Mouse (Mus musculus) kidney, embryonic 14.5 days (tissue): Measurements from ENCODE around the gene Ren1. TPM values are rescaled to one million over a fixed set of nuclear protein-coding genes. Genes with fewer than 3 reads are reported as not detected.

Source experiments
- ATAC-seq: fragments of 200-750 bp; cut with Nextera tagmentation; 2 replicates; pipeline ENCODE4 v1.8.0; 2017; ENCODE audit warnings: moderate number of reproducible peaks, mild to moderate bottlenecking, moderate TSS enrichment, moderate library complexity; ENCODE audit not compliant: low FRiP score, low TSS enrichment
- H3K27ac ChIP-seq: fragments of 300-500 bp; sonication (generic); 2 replicates; pipeline ENCODE4 v1.5.1; 2014; ENCODE audit warnings: low read depth, mild to moderate bottlenecking, low read length, moderate library complexity, mixed read lengths
- H3K27me3 ChIP-seq: fragments of 300-500 bp; sonication (generic); 2 replicates; pipeline ENCODE4 v1.6.1; 2014; ENCODE audit warnings: mild to moderate bottlenecking, low read length; ENCODE audit not compliant: control insufficient read depth, insufficient read depth
- H3K36me3 ChIP-seq: fragments of 300-500 bp; sonication (generic); 2 replicates; pipeline ENCODE4 v1.6.1; 2014; ENCODE audit warnings: low read length, mixed read lengths; ENCODE audit not compliant: control insufficient read depth, insufficient read depth
- H3K4me1 ChIP-seq: fragments of 300-500 bp; sonication (generic); 2 replicates; pipeline ENCODE4 v1.6.1; 2014; ENCODE audit warnings: low read length, mixed read lengths; ENCODE audit not compliant: control insufficient read depth, insufficient read depth
- H3K4me2 ChIP-seq: fragments of 300-500 bp; sonication (generic); replicated peaks from 2 replicates; pipeline ENCODE4 v1.6.1; 2014; ENCODE audit warnings: low read depth, mild to moderate bottlenecking, low read length
- H3K4me3 ChIP-seq: fragments of 300-500 bp; sonication (generic); 2 replicates; pipeline ENCODE4 v1.5.1; 2014; ENCODE audit warnings: mild to moderate bottlenecking, low read length
- H3K9ac ChIP-seq: fragments of 300-500 bp; sonication (generic); 2 replicates; pipeline ENCODE4 v1.6.1; 2014; ENCODE audit warnings: low read depth, mild to moderate bottlenecking, low read length, moderate library complexity
- H3K9me3 ChIP-seq: fragments of 300-500 bp; sonication (generic); 2 replicates; pipeline ENCODE4 v1.6.1; 2016; ENCODE audit warnings: low read length; ENCODE audit not compliant: control insufficient read depth
- WGBS: fragments of 180-500 bp; shearing (Covaris S2); extraction: QIAGEN DNeasy Blood & Tissue Kit; methylation state at CpG from one replicate; pipeline ENCODE4 v1.1.7; 2014; 5-methylcytosine and 5-hydroxymethylcytosine counted together
- polyA plus RNA-seq: library from polyadenylated mRNA; unstranded; fragments of >200 nt; fragmentation: Nextera tagmentation; extraction: Ambion mirVana; gene quantifications from 2 replicates; pipeline ENCODE4 v1.2.1, GENCODE M21; 2014

The Ren1 gene
- polyA plus RNA-seq, 1 experiment from 2014 or later: 92.1 TPM

GRCm38 (mm10) chr1:133353371-133353809 is 3.1 kb downstream of the Ren1 start:
- Histone ChIP-seq H3K36me3 (no peaks in the 10 kb centered on the region), H3K27ac (no peak overlapping the region), H3K27me3 (no peaks in the 10 kb centered on the region; the same call in 1 of the 2 replicates), H3K4me2 (no peak overlapping the region), H3K9me3 (no peaks in the 10 kb centered on the region), H3K4me3 (no peak overlapping the region), H3K9ac (no peak overlapping the region), H3K4me1 (peaks cover 7% of the 10 kb centered on the region; the same call in 1 of the 2 replicates)
- ATAC-seq: no peak
- WGBS: 58% methylated on average over 12 of the region's 12 CpGs

- WGBS: 44% methylated on average over 5 of the region's 5 CpGs
These were observed 5.2 kb downstream of the Ren1 start for GRCm38 (mm10) chr1:133355469-133355868.

GRCm38 (mm10) chr1:133355912-133356311 is 5.6 kb downstream of the Ren1 start:
- 45% methylated on average over 15 of the region's 15 CpGs for WGBS
- no peaks in the 10 kb centered on the region; the same call in 1 of the 2 replicates for H3K27me3 ChIP-seq

More at GRCm38 (mm10) chr1:133355469-133355868, 5.2 kb downstream of the Ren1 start:
- Histone ChIP-seq H3K4me3 (no peak overlapping the region), H3K27ac (no peak overlapping the region), H3K4me1 (peaks cover 7% of the 10 kb centered on the region; the same call in 1 of the 2 replicates), H3K9me3 (no peaks in the 10 kb centered on the region), H3K9ac (no peak overlapping the region), H3K4me2 (no peak overlapping the region), H3K27me3 (no peaks in the 10 kb centered on the region; the same call in 1 of the 2 replicates), H3K36me3 (no peaks in the 10 kb centered on the region)
- no peak for ATAC-seq

GRCm38 (mm10) chr1:133356330-133356729 is 6.0 kb downstream of the Ren1 start:
- Histone ChIP-seq H3K27ac (no peak overlapping the region), H3K9me3 (no peaks in the 10 kb centered on the region), H3K9ac (no peak overlapping the region), H3K36me3 (no peaks in the 10 kb centered on the region), H3K4me3 (no peak overlapping the region), H3K4me1 (peaks cover 7% of the 10 kb centered on the region; the same call in 1 of the 2 replicates), H3K4me2 (no peak overlapping the region), H3K27me3 (no peaks in the 10 kb centered on the region; the same call in 1 of the 2 replicates)
- 31% methylated on average over 8 of the region's 8 CpGs for WGBS
- no peak for ATAC-seq

More at GRCm38 (mm10) chr1:133355912-133356311, 5.6 kb downstream of the Ren1 start:
- H3K9ac ChIP-seq: no peak overlapping the region
- no peak overlapping the region for H3K27ac ChIP-seq
- H3K9me3 ChIP-seq: no peaks in the 10 kb centered on the region
- ATAC-seq: no peak
- H3K36me3 ChIP-seq: no peaks in the 10 kb centered on the region
- H3K4me2 ChIP-seq: no peak overlapping the region
- H3K4me3 ChIP-seq: no peak overlapping the region
- H3K4me1 ChIP-seq: peaks cover 7% of the 10 kb centered on the region; the same call in 1 of the 2 replicates

GRCm38 (mm10) chr1:133361006-133361405 is 10.7 kb downstream of the Ren1 start:
- Histone ChIP-seq H3K4me1 (peaks cover 12% of the 10 kb centered on the region; the same call in 1 of the 2 replicates), H3K4me2 (no peak overlapping the region), H3K9ac (no peak overlapping the region), H3K9me3 (no peaks in the 10 kb centered on the region), H3K27me3 (peaks cover 6% of the 10 kb centered on the region; the same call in 1 of the 2 replicates), H3K4me3 (no peak overlapping the region), H3K36me3 (no peaks in the 10 kb centered on the region), H3K27ac (no peak overlapping the region)
- ATAC-seq: no peak
- 93% methylated on average over 6 of the region's 6 CpGs for WGBS

GRCm38 (mm10) chr1:133362103-133362502 is 11.8 kb downstream of the Ren1 start:
- no peak for ATAC-seq
- H3K9me3 ChIP-seq: no peaks in the 10 kb centered on the region
- no peak overlapping the region for H3K4me3 ChIP-seq
- no peaks in the 10 kb centered on the region for H3K36me3 ChIP-seq
- no peak overlapping the region for H3K4me2 ChIP-seq
- H3K27ac ChIP-seq: no peak overlapping the region
- peaks cover 5% of the 10 kb centered on the region; the same call in 1 of the 2 replicates for H3K4me1 ChIP-seq
- no peak overlapping the region for H3K9ac ChIP-seq
- 92% methylated on average over 5 of the region's 5 CpGs for WGBS
- peaks cover 6% of the 10 kb centered on the region; the same call in 1 of the 2 replicates for H3K27me3 ChIP-seq

- H3K4me2 ChIP-seq: peak within 1 kb of the TSS; percentile 97
- WGBS: under 1% methylated on average over 49 of the region's 52 CpGs
- H3K36me3 ChIP-seq: no peaks in the 10 kb centered on the region
- no peak within 1 kb of the TSS for H3K27ac ChIP-seq
- H3K27me3 ChIP-seq: peaks cover 6% of the 10 kb centered on the region; the same call in 1 of the 2 replicates
- peak; percentile 85 for ATAC-seq
- peak within 1 kb of the TSS; percentile 40; the same call in 1 of the 2 replicates for H3K9ac ChIP-seq
- no peaks in the 10 kb centered on the region for H3K9me3 ChIP-seq
- peaks cover 14% of the 10 kb centered on the region for H3K4me1 ChIP-seq
- H3K4me3 ChIP-seq: peak within 1 kb of the TSS; percentile 59
These were observed 13.1 kb downstream of the Ren1 start, which contains the start of gene Etnk2 for GRCm38 (mm10) chr1:133363276-133364021. Gene Etnk2, plus strand, starts transcription at chr1:133363572.

- Histone ChIP-seq H3K9ac (peak overlapping the region; percentile 40; the same call in 1 of the 2 replicates), H3K27ac (no peak overlapping the region), H3K9me3 (no peaks in the 10 kb centered on the region), H3K4me2 (peak overlapping the region; percentile 97), H3K4me1 (peaks cover 14% of the 10 kb centered on the region), H3K4me3 (peak overlapping the region; percentile 59), H3K27me3 (peaks cover 6% of the 10 kb centered on the region; the same call in 1 of the 2 replicates), H3K36me3 (no peaks in the 10 kb centered on the region)
- peak; percentile 7; the same call in 1 of the 2 replicates for ATAC-seq
- WGBS: 4% methylated on average over 27 of the region's 27 CpGs
These were observed 13.8 kb downstream of the Ren1 start for GRCm38 (mm10) chr1:133364022-133364630.
